Mouse (Mus musculus) liver, postnatal 0 days (tissue): ENCODE measurements around the gene Jam2.

Source experiments
- CTCF ChIP-seq: sonication (generic); IDR thresholded peaks from 2 replicates; pipeline ENCODE4 v1.5.1; 2016; ENCODE audit warnings: antibody characterized with exemption, low read depth
- EP300 ChIP-seq: IDR thresholded peaks from 2 replicates; pipeline ENCODE4 v1.6.1; 2016; ENCODE audit warnings: antibody characterized with exemption, low read depth, mild to moderate bottlenecking

GRCm38 (mm10) chr16:84772496-84773267 is 1.2 kb upstream of the Jam2 start:
- TF ChIP-seq EP300 (no peak), CTCF (no peak)
